Mouse (Mus musculus): Measurements from ENCODE around the gene Gm11596. TPM values are rescaled to one million over a fixed set of nuclear protein-coding genes. Genes with fewer than 3 reads are reported as not detected.
"Not testable (repeated sequence)": the region's sequence is repeated elsewhere in the genome, so short reads cannot be mapped to it uniquely, and the experiment has no call there.

Gm11596 gene
- not detected in 2 replicates for polyA plus RNA-seq (2011; ENCODE audit: insufficient read length, low read depth, missing spikeins)

DNA sequence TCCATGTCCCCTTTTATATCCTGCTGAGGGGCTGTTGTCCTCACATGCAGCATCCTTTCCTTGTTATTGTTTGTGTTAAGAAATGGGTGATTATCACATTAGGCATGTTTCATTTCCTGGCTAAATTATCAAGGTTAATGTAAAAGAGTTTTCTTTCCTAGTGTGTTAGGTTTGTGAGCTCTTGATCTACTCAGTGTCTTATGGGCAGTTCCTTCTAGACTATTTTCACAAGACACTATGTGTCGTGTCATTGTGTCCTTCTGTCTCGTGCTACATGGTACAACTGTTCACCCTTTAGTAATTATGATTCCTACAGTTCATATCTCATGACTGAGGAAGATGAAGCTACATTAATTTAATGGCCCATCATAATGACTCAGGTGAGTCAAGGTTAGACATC is at the start of gene Gm11596:
Gm11596 (minus strand) TSS at position 101 of the 400 bp plus-strand sequence.
- TF ChIP-seq CTCF (IDR thresholded peaks at IDR 0.05; ENCODE audit: borderline replicate concordance, insufficient read depth, low read length) (no peak), POLR2A (IDR thresholded peaks at IDR 0.05; ENCODE audit: low read depth, low read length) (no peak)

DNA sequence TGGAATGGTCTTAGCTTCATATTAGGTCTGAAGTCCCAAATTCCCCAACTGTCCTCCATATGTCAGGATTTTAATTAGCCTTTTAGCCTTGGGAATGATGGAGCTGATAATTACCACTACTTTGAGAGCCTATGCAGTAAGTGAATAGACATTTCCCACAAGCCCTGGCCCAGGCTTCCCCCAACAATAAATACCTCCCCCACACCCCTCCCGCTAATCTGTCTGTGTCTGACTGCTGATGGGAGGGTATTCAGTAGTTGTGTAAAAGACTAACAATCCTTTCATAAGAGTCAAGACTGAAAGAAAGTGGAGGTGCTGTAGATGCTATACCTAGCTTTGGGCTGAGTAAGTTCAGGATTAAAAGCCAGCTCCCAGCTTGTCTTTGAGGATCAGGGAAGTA is 48.9 kb upstream of the Gm11596 start:
- Histone ChIP-seq H3K27ac (ENCODE audit: insufficient read depth, low read length) (no peak overlapping the region), H3K4me3 (ENCODE audit: insufficient read depth, low read length) (no peak overlapping the region), H3K4me1 (ENCODE audit: control insufficient read depth, insufficient read depth, low read length) (no peaks in the 10 kb centered on the region)
- no peak for TF ChIP-seq POLR2A (IDR thresholded peaks at IDR 0.05; ENCODE audit: low read depth, low read length)
- TF ChIP-seq CTCF (IDR thresholded peaks at IDR 0.05; ENCODE audit: borderline replicate concordance, insufficient read depth, low read length): no peak

More for the DNA sequence above, at the start of gene Gm11596:
- no peak within 1 kb of the TSS for H3K4me3 ChIP-seq (ENCODE audit: insufficient read depth, low read length)
- H3K27ac ChIP-seq (ENCODE audit: insufficient read depth, low read length): no peak within 1 kb of the TSS
- H3K4me1 ChIP-seq (ENCODE audit: control insufficient read depth, insufficient read depth, low read length): no peaks in the 10 kb centered on the region

DNA sequence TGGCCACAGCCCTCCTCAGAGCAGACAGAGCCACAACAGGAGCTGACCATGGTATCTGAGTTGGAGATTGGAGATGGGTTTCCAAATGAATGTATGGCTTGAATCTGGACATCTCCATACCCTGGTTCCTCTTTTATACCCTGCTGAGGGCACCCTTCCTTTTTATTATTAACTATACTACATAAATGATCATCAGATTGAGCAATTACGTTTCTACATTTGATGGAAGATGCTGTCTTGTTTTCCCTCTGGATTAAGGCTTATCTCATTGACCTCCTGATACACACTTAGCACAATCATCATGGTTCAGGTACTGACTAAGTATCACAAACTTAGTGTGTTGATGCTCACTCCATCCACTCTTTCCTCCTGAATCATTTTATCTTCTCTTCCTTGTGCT is 44.7 kb upstream of the Gm11596 start, which contains the start of gene 2300003K06Rik:
2300003K06Rik (minus strand) TSS at position 101 of the 400 bp plus-strand sequence.
- no peak for TF ChIP-seq POLR2A (IDR thresholded peaks at IDR 0.05; ENCODE audit: low read depth, low read length)
- TF ChIP-seq CTCF (IDR thresholded peaks at IDR 0.05; ENCODE audit: borderline replicate concordance, insufficient read depth, low read length): no peak
- H3K4me1 ChIP-seq (ENCODE audit: control insufficient read depth, insufficient read depth, low read length): no peaks in the 10 kb centered on the region
- H3K4me3 ChIP-seq (ENCODE audit: insufficient read depth, low read length): no peak within 1 kb of the TSS
- no peak within 1 kb of the TSS for H3K27ac ChIP-seq (ENCODE audit: insufficient read depth, low read length)

DNA sequence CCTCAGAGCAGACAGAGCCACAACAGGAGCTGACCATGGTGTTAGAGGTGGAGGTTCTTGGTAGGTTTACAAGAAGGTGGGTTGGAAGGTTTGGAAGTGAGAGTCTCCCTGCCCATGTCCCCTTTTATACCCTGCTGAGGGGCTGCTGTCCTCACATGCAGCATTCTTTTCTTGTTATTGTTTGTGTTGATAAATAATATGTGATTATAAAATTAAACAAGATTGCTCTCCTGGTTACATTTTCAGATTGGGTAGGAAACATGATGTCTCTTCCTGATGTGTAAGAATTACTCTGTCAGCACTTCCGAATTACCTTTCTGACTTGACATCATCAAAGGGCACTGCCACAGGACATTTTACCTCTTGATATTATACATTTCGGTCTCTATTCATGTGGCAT is 22.3 kb upstream of the Gm11596 start, which contains the start of gene Gm11564:
Gm11564 (minus strand) TSS at position 101 of the 400 bp plus-strand sequence.
- not testable (repeated sequence) for H3K4me1 ChIP-seq (ENCODE audit: control insufficient read depth, insufficient read depth, low read length); H3K4me3 ChIP-seq (ENCODE audit: insufficient read depth, low read length); H3K27ac ChIP-seq (ENCODE audit: insufficient read depth, low read length)

DNA sequence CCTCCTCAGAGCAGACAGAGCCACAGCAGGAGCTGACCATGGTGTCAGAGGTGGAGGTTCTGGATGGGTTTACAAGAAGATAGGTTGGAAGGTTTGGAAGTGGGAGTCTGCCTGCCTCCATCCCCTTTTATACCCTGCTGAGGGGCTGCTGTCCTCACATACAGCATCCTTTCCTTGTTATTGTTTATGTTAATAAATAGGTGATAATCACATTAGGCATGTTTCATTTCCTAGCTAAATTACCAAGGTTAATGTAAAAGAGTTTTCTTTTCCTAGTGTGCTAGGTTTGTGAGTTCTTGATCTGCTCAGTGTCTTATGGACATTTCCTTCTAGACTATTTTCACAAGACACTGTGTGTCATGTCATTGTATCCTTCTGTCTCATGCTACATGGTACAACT is 16.5 kb upstream of the Gm11596 start, which contains the start of gene Krtap4-13:
Krtap4-13 (minus strand) TSS at position 101 of the 400 bp plus-strand sequence.
- not testable (repeated sequence) for H3K4me1 ChIP-seq (ENCODE audit: control insufficient read depth, insufficient read depth, low read length); H3K27ac ChIP-seq (ENCODE audit: insufficient read depth, low read length); H3K4me3 ChIP-seq (ENCODE audit: insufficient read depth, low read length)

DNA sequence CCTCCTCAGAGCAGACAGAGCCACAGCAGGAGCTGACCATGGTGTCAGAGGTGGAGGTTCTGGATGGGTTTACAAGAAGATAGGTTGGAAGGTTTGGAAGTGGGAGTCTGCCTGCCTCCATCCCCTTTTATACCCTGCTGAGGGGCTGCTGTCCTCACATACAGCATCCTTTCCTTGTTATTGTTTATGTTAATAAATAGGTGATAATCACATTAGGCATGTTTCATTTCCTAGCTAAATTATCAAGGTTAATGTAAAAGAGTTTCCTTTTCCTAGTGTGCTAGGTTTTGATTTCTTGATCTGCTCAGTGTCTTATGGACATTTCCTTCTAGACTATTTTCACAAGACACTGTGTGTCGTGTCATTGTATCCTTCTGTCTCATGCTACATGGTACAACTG is 11.1 kb upstream of the Gm11596 start, which contains the start of gene Gm11554:
Gm11554 (minus strand) TSS at position 101 of the 400 bp plus-strand sequence.
- not testable (repeated sequence) for H3K4me3 ChIP-seq (ENCODE audit: insufficient read depth, low read length); H3K27ac ChIP-seq (ENCODE audit: insufficient read depth, low read length); H3K4me1 ChIP-seq (ENCODE audit: control insufficient read depth, insufficient read depth, low read length)

DNA sequence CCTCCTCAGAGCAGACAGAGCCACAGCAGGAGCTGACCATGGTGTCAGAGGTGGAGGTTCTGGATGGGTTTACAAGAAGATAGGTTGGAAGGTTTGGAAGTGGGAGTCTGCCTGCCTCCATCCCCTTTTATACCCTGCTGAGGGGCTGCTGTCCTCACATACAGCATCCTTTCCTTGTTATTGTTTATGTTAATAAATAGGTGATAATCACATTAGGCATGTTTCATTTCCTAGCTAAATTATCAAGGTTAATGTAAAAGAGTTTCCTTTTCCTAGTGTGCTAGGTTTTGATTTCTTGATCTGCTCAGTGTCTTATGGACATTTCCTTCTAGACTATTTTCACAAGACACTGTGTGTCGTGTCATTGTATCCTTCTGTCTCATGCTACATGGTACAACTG is 5.6 kb upstream of the Gm11596 start, which contains the start of gene Gm11569:
Gm11569 (minus strand) TSS at position 101 of the 400 bp plus-strand sequence.
- H3K4me1 ChIP-seq (ENCODE audit: control insufficient read depth, insufficient read depth, low read length); H3K27ac ChIP-seq (ENCODE audit: insufficient read depth, low read length); H3K4me3 ChIP-seq (ENCODE audit: insufficient read depth, low read length): not testable (repeated sequence)

DNA sequence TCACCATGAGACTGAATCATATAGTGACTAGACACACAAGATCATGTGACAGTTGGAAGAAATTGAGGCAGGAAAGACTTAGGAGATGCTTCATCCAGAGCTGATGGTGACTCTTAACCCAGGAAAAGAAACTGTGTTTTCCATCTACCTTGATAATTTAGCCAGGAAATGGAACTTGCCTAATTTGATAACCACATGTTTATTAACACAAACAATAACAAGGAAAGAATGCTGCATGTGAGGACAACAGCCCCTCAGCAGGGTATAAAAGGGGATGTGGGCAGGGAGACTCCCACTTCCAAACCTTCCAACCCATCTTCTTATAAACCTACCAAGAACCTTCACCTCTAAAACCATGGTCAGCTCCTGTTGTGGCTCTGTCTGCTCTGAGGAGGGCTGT is 8.4 kb downstream of the Gm11596 start, which contains the start of gene Krtap4-9:
Krtap4-9 (plus strand) TSS at position 301 of the 400 bp plus-strand sequence.
- H3K4me1 ChIP-seq (ENCODE audit: control insufficient read depth, insufficient read depth, low read length); H3K27ac ChIP-seq (ENCODE audit: insufficient read depth, low read length): not testable (repeated sequence)

DNA sequence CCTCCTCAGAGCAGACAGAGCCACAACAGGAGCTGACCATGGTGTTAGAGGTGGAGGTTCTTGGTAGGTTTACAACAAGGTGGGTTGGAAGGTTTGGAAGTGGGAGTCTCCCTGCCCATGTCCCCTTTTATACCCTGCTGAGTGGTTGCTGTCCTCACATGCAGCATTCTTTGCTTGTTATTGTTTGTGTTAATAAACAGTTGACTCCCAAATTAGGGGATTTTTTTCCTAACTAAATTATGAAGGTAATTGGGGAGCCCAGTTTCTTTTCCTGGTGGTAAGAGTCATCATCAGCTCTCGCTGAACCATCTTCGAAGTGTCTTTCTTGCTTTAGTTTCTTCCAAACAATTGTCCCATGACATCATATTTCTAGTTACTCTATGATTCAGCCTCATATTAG is 12.7 kb downstream of the Gm11596 start, which contains the start of gene Krtap4-8:
Krtap4-8 (minus strand) TSS at position 101 of the 400 bp plus-strand sequence.
- Histone ChIP-seq H3K27ac (ENCODE audit: insufficient read depth, low read length) (no peak within 1 kb of the TSS), H3K4me1 (ENCODE audit: control insufficient read depth, insufficient read depth, low read length) (no peaks in the 10 kb centered on the region), H3K4me3 (ENCODE audit: insufficient read depth, low read length) (no peak within 1 kb of the TSS)
- no peak for TF ChIP-seq CTCF (IDR thresholded peaks at IDR 0.05; ENCODE audit: borderline replicate concordance, insufficient read depth, low read length)
- no peak for TF ChIP-seq POLR2A (IDR thresholded peaks at IDR 0.05; ENCODE audit: low read depth, low read length)

More for the DNA sequence above, 8.4 kb downstream of the Gm11596 start, which contains the start of gene Krtap4-9:
- H3K4me3 ChIP-seq (ENCODE audit: insufficient read depth, low read length): not testable (repeated sequence)

DNA sequence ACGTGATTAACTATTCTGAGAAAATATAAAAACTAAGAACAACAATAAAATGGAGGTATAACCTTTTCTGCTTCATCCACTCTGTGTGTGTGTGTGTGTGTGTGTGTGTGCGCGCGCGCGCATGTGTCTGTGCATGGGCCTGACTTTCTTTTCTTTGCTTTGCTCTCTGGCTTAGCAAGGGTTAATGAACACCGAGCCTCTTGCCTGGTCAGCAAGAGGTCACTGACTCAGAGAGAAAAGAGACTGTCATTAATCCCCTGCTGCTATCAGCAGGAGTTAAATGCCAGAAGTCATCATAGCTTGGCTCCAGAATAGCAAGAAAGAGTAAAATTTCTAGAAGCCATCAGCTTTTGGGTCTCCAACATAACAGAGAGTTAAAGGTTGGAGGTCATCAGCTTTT is 14.9 kb downstream of the Gm11596 start:
- Histone ChIP-seq H3K27ac (ENCODE audit: insufficient read depth, low read length) (no peak overlapping the region), H3K4me1 (ENCODE audit: control insufficient read depth, insufficient read depth, low read length) (no peaks in the 10 kb centered on the region), H3K4me3 (ENCODE audit: insufficient read depth, low read length) (no peak overlapping the region)
- TF ChIP-seq POLR2A (IDR thresholded peaks at IDR 0.05; ENCODE audit: low read depth, low read length): no peak
- no peak for TF ChIP-seq CTCF (IDR thresholded peaks at IDR 0.05; ENCODE audit: borderline replicate concordance, insufficient read depth, low read length)

DNA sequence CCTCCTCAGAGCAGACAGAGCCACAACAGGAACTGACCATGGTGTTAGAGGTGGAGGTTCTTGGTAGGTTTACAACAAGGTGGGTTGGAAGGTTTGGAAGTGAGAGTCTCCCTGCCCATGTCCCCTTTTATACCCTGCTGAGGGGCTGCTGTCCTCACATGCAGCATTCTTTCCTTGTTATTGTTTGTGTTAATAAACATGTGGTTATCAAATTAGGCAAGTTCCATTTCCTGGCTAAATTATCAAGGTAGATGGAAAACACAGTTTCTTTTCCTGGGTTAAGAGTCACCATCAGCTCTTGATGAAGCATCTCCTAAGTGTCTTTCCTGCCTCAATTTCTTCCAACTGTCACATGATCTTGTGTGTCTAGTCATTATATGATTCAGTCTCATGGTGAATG is 20.5 kb downstream of the Gm11596 start, which contains the start of gene Gm11595:
Gm11595 (minus strand) TSS at position 101 of the 400 bp plus-strand sequence.
- H3K4me3 ChIP-seq (ENCODE audit: insufficient read depth, low read length); H3K27ac ChIP-seq (ENCODE audit: insufficient read depth, low read length); H3K4me1 ChIP-seq (ENCODE audit: control insufficient read depth, insufficient read depth, low read length): not testable (repeated sequence)

Measured in embryonic fibroblast, embryonic 13.5 days (primary cell).